25 mouse cellular contexts compared by ENCODE assay signal in the genomic region with DNA sequence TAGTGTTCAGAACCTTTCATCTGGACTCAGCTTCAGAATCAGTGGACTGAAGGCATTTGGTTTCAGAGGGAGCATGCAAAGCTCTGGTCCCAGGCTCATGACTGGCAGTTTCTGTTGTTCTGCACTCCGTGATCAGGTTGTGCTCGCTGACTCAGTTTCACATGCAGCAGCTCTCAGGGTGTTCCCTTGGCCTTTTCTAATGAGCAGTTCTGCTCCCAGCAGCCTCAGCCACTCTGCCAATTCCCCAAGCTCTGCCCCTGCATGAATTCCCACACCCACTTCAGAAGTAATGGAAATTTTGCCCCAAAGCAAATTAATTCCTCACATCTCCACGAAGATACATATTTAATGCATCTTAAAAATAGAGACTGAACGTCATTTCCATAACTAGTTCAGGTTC. TPM values are rescaled to one million over a fixed set of nuclear protein-coding genes. Genes with fewer than 3 reads are reported as not detected.
DNase-seq lines count a peak whose midpoint lies in the region; ATAC-seq and TF ChIP-seq lines count a peak whose summit lies in the region.
"Had no signal": no experiment of that assay in that cellular context is flagged by ENCODE, and none has a peak within 500 bp of the region (broad histone marks: within the 10 kb centered on the region; RNA-seq: fewer than 3 reads in every experiment).

No protein-coding gene starts in this region.

- peaks cover 6% of the 10 kb centered on the region for H3K36me3 ChIP-seq in forebrain, embryonic 14.5 days (ENCODE audit: control insufficient read depth, insufficient read depth, low read length)
- peaks cover 7% of the 10 kb centered on the region; the same call in 1 of the 2 replicates for H3K36me3 ChIP-seq in forebrain, embryonic 13.5 days (ENCODE audit: poor library complexity, severe bottlenecking)
- H3K36me3 ChIP-seq in hindbrain, embryonic 13.5 days: peaks cover 6% of the 10 kb centered on the region; the same call in 1 of the 2 replicates
- H3K36me3 ChIP-seq in hindbrain, embryonic 11.5 days (ENCODE audit: control insufficient read depth, insufficient read depth, low read length): no peaks in the 10 kb centered on the region
- H3K36me3 ChIP-seq in limb, embryonic 15.5 days: peaks cover 9% of the 10 kb centered on the region
- peaks cover 11% of the 10 kb centered on the region for H3K36me3 ChIP-seq in limb, embryonic 10.5 days
- H3K36me3 ChIP-seq in stomach, postnatal 0 days (ENCODE audit: control insufficient read depth, insufficient read depth, low read length): no peaks in the 10 kb centered on the region

- no peak overlapping the region for H3K27ac ChIP-seq in forebrain, embryonic 14.5 days (ENCODE audit: low read depth, low read length)
- H3K27ac ChIP-seq in forebrain, embryonic 13.5 days: no peak overlapping the region
- peak overlapping the region; percentile 48 for H3K27ac ChIP-seq in hindbrain, embryonic 13.5 days
- no peak overlapping the region for H3K27ac ChIP-seq in hindbrain, embryonic 11.5 days (ENCODE audit: low read depth, low read length)
- H3K27ac ChIP-seq in limb, embryonic 15.5 days: peak overlapping the region; percentile 43; the same call in 1 of the 2 replicates
- no peak overlapping the region for H3K27ac ChIP-seq in limb, embryonic 10.5 days
- H3K27ac ChIP-seq in stomach, postnatal 0 days (replicated peaks): peak overlapping the region; percentile 35; the same call in 1 of the 2 replicates
- H3K27ac ChIP-seq: embryonic facial prominence, embryonic 12.5 days; neural tube, embryonic 12.5 days had no signal

- no peak overlapping the region for H3K4me2 ChIP-seq in forebrain, embryonic 14.5 days (ENCODE audit: low read length)
- H3K4me2 ChIP-seq in forebrain, embryonic 13.5 days: no peak overlapping the region
- no peak overlapping the region for H3K4me2 ChIP-seq in hindbrain, embryonic 13.5 days
- H3K4me2 ChIP-seq in hindbrain, embryonic 11.5 days (replicated peaks; ENCODE audit: low read depth, low read length): no peak overlapping the region
- no peak overlapping the region for H3K4me2 ChIP-seq in limb, embryonic 15.5 days
- no peak overlapping the region for H3K4me2 ChIP-seq in stomach, postnatal 0 days (replicated peaks; ENCODE audit: low read depth)
- H3K4me2 ChIP-seq: embryonic facial prominence, embryonic 12.5 days; neural tube, embryonic 12.5 days had no signal

- no peaks in the 10 kb centered on the region for H3K27me3 ChIP-seq in forebrain, embryonic 14.5 days (replicated peaks; ENCODE audit: control insufficient read depth, insufficient read depth, low read length)
- H3K27me3 ChIP-seq in forebrain, embryonic 13.5 days: no peaks in the 10 kb centered on the region
- no peaks in the 10 kb centered on the region for H3K27me3 ChIP-seq in hindbrain, embryonic 13.5 days
- no peaks in the 10 kb centered on the region for H3K27me3 ChIP-seq in hindbrain, embryonic 11.5 days (ENCODE audit: control insufficient read depth, insufficient read depth, low read length)
- H3K27me3 ChIP-seq in limb, embryonic 15.5 days: no peaks in the 10 kb centered on the region
- H3K27me3 ChIP-seq in limb, embryonic 10.5 days (ENCODE audit: low read depth, poor library complexity, severe bottlenecking): no peaks in the 10 kb centered on the region
- H3K27me3 ChIP-seq in stomach, postnatal 0 days (ENCODE audit: control insufficient read depth, insufficient read depth, low read length): no peaks in the 10 kb centered on the region
- H3K27me3 ChIP-seq: embryonic facial prominence, embryonic 12.5 days; neural tube, embryonic 12.5 days; Patski had no signal

- no peaks in the 10 kb centered on the region for H3K9me3 ChIP-seq in forebrain, embryonic 14.5 days (replicated peaks; ENCODE audit: control insufficient read depth, low read length)
- no peaks in the 10 kb centered on the region for H3K9me3 ChIP-seq in forebrain, embryonic 13.5 days (replicated peaks)
- H3K9me3 ChIP-seq in hindbrain, embryonic 13.5 days: no peaks in the 10 kb centered on the region
- H3K9me3 ChIP-seq in hindbrain, embryonic 11.5 days (ENCODE audit: control insufficient read depth, low read length): no peaks in the 10 kb centered on the region
- H3K9me3 ChIP-seq in limb, embryonic 15.5 days: no peaks in the 10 kb centered on the region
- no peaks in the 10 kb centered on the region for H3K9me3 ChIP-seq in limb, embryonic 10.5 days (replicated peaks)
- H3K9me3 ChIP-seq in stomach, postnatal 0 days (ENCODE audit: control insufficient read depth, low read length): no peaks in the 10 kb centered on the region
- H3K9me3 ChIP-seq: embryonic facial prominence, embryonic 12.5 days; neural tube, embryonic 12.5 days had no signal

- TF ChIP-seq CTCF in stomach, postnatal 0 days (IDR thresholded peaks at IDR 0.05; ENCODE audit: low read depth): no peak

- H3K4me1 ChIP-seq in forebrain, embryonic 14.5 days (ENCODE audit: control insufficient read depth, insufficient read depth, low read length): no peaks in the 10 kb centered on the region
- H3K4me1 ChIP-seq in forebrain, embryonic 13.5 days: peaks cover 4% of the 10 kb centered on the region; the same call in 1 of the 2 replicates
- H3K4me1 ChIP-seq in hindbrain, embryonic 13.5 days (replicated peaks): peaks cover 8% of the 10 kb centered on the region
- no peaks in the 10 kb centered on the region for H3K4me1 ChIP-seq in hindbrain, embryonic 11.5 days (replicated peaks; ENCODE audit: control insufficient read depth, insufficient read depth, low read length)
- H3K4me1 ChIP-seq in limb, embryonic 15.5 days: peaks cover 4% of the 10 kb centered on the region; the same call in 1 of the 2 replicates
- no peaks in the 10 kb centered on the region for H3K4me1 ChIP-seq in limb, embryonic 10.5 days
- H3K4me1 ChIP-seq in stomach, postnatal 0 days (replicated peaks; ENCODE audit: control insufficient read depth, insufficient read depth): no peaks in the 10 kb centered on the region
- H3K4me1 ChIP-seq: neural tube, embryonic 12.5 days had no signal

- no peak for ATAC-seq in forebrain, embryonic 14.5 days
- ATAC-seq in forebrain, embryonic 13.5 days: no peak
- ATAC-seq in hindbrain, embryonic 13.5 days (ENCODE audit: low FRiP score): no peak
- ATAC-seq in hindbrain, embryonic 11.5 days (ENCODE audit: low FRiP score): no peak
- no peak for ATAC-seq in limb, embryonic 15.5 days (ENCODE audit: insufficient number of reproducible peaks, low FRiP score, low TSS enrichment, low read depth)
- no peak for ATAC-seq in stomach, postnatal 0 days (ENCODE audit: low FRiP score, low TSS enrichment)
- no peak for ATAC-seq in megakaryocyte progenitor cell, adult 5-6 weeks (replicated peaks; ENCODE audit: poor library complexity)
- ATAC-seq: activated CD4-positive, CD25-positive, alpha-beta regulatory T cell, adult 4 months; inflammation-experienced regulatory T-cells, adult 6 months; Patski had no signal

- 55% methylated on average over 4 of the region's 4 CpGs for WGBS in forebrain, embryonic 14.5 days
- WGBS in forebrain, embryonic 13.5 days: 55% methylated on average over 4 of the region's 4 CpGs
- 68% methylated on average over 4 of the region's 4 CpGs for WGBS in hindbrain, embryonic 13.5 days
- WGBS in hindbrain, embryonic 11.5 days: 79% methylated on average over 4 of the region's 4 CpGs
- 70% methylated on average over 4 of the region's 4 CpGs for WGBS in limb, embryonic 15.5 days
- WGBS in limb, embryonic 10.5 days: 88% methylated on average over 4 of the region's 4 CpGs
- WGBS in stomach, postnatal 0 days: 76% methylated on average over 4 of the region's 4 CpGs

- no peak overlapping the region for H3K4me3 ChIP-seq in forebrain, embryonic 14.5 days (ENCODE audit: low read depth, low read length)
- H3K4me3 ChIP-seq in forebrain, embryonic 13.5 days: no peak overlapping the region
- no peak overlapping the region for H3K4me3 ChIP-seq in hindbrain, embryonic 13.5 days
- H3K4me3 ChIP-seq in hindbrain, embryonic 11.5 days (ENCODE audit: low read depth, low read length): no peak overlapping the region
- H3K4me3 ChIP-seq in limb, embryonic 15.5 days: no peak overlapping the region
- H3K4me3 ChIP-seq in limb, embryonic 10.5 days: no peak overlapping the region
- no peak overlapping the region for H3K4me3 ChIP-seq in stomach, postnatal 0 days (ENCODE audit: low read depth, low read length)
- H3K4me3 ChIP-seq: embryonic facial prominence, embryonic 12.5 days; erythroblast, embryonic 14.5 days; neural tube, embryonic 12.5 days had no signal

- TF ChIP-seq EP300 in stomach, postnatal 0 days (optimal IDR thresholded peaks at IDR 0.05): no peak

- 0 out of 2 replicates have a peak overlapping the region, but pooled peaks have one; percentile 13 for H3K9ac ChIP-seq in forebrain, embryonic 14.5 days (ENCODE audit: low read length)
- H3K9ac ChIP-seq in forebrain, embryonic 13.5 days: no peak overlapping the region
- H3K9ac ChIP-seq in hindbrain, embryonic 13.5 days: no peak overlapping the region
- H3K9ac ChIP-seq in hindbrain, embryonic 11.5 days (ENCODE audit: low read depth, low read length): no peak overlapping the region
- H3K9ac ChIP-seq in limb, embryonic 15.5 days: no peak overlapping the region
- no peak overlapping the region for H3K9ac ChIP-seq in stomach, postnatal 0 days (ENCODE audit: low read length)
- H3K9ac ChIP-seq: embryonic facial prominence, embryonic 12.5 days; neural tube, embryonic 12.5 days had no signal

- no peak for DNase-seq in forebrain, embryonic 14.5 days (ENCODE audit: low spot score)
- DNase-seq in hindbrain, embryonic 11.5 days (ENCODE audit: low spot score): no peak
- DNase-seq in limb, embryonic 10.5 days (ENCODE audit: low spot score): no peak
- no peak for DNase-seq in stomach, postnatal 0 days (ENCODE audit: low spot score)
- DNase-seq: adrenal gland, postnatal 10 days; cerebellum, adult 11 months; cerebellum, postnatal 10 days; heart, adult 11 months; heart, postnatal 36 days; kidney, adult 2 months; kidney, postnatal 10 days; liver; lung, postnatal 10 days; right cerebral cortex, adult 18-20 months; thymus, postnatal 36 days had no signal

RNA-seq across cellular contexts. Expression of gene Tiparp, which starts 30.5 kb away (rescaled TPM):
- 33.6 and 36.0 TPM in 2 replicates for polyA plus RNA-seq in forebrain, embryonic 14.5 days (2014; fragmentation: Nextera tagmentation; extraction: Ambion mirVana)
- polyA plus RNA-seq in forebrain, embryonic 13.5 days (2015; fragmentation: Nextera tagmentation; extraction: Ambion mirVana): 28.1 and 29.1 TPM in 2 replicates
- 32.7 and 36.0 TPM in 2 replicates for polyA plus RNA-seq in hindbrain, embryonic 13.5 days (2015; fragmentation: Nextera tagmentation; extraction: Ambion mirVana)
- polyA plus RNA-seq in hindbrain, embryonic 11.5 days (2014; fragmentation: Nextera tagmentation; extraction: Ambion mirVana): 41.1 and 41.2 TPM in 2 replicates
- 36.8 and 39.0 TPM in 2 replicates for polyA plus RNA-seq in limb, embryonic 15.5 days (2015; fragmentation: Nextera tagmentation; extraction: Ambion mirVana)
- 37.5 and 45.9 TPM in 2 replicates for polyA plus RNA-seq in limb, embryonic 10.5 days (2016; fragmentation: Nextera tagmentation; extraction: Ambion mirVana)
- polyA plus RNA-seq in stomach, postnatal 0 days (2015; fragmentation: Nextera tagmentation; extraction: Ambion mirVana): 19.8 and 20.2 TPM in 2 replicates
- total RNA-seq in megakaryocyte progenitor cell, adult 5-6 weeks (2015): 20.9 and 31.8 TPM in 2 replicates
- 17.8 and 24.5 TPM in 2 replicates for total RNA-seq in megakaryocyte progenitor cell, adult 5-6 weeks (2017)

Comparison
In these comparisons a context has a peak if more than half of its experiments do, and no peak if none do; other contexts are left out.
1. H3K27ac ChIP-seq: peak in hindbrain, embryonic 13.5 days (single experiment), limb, embryonic 15.5 days (single experiment) and stomach, postnatal 0 days (single experiment); none in forebrain, embryonic 14.5 days (single experiment), forebrain, embryonic 13.5 days (single experiment), hindbrain, embryonic 11.5 days (single experiment) and limb, embryonic 10.5 days (single experiment).